Mouse (Mus musculus) kidney, postnatal 0 days (tissue): Measurements from ENCODE around the gene Sebox. TPM values are rescaled to one million over a fixed set of nuclear protein-coding genes. Genes with fewer than 3 reads are reported as not detected.

Experiments
- ATAC-seq: fragments of 200-750 bp; cut with Nextera tagmentation; replicated peaks from 2 replicates; pipeline ENCODE4 v1.8.0; 2017; ENCODE audit warnings: low read depth, moderate number of reproducible peaks, moderate TSS enrichment, moderate library complexity; ENCODE audit not compliant: low FRiP score
- DNase-seq: peaks from one replicate; pipeline ENCODE4 v3.0.0-alpha.2; 2016; ENCODE audit warnings: low spot score
- H3K27ac ChIP-seq: fragments of 300-500 bp; sonication (generic); 2 replicates; pipeline ENCODE4 v1.5.1; 2014; ENCODE audit warnings: mild to moderate bottlenecking
- H3K27me3 ChIP-seq: fragments of 300-500 bp; sonication (generic); 2 replicates; pipeline ENCODE4 v1.6.1; 2014; ENCODE audit warnings: low read length, mixed read lengths; ENCODE audit not compliant: insufficient read depth
- H3K36me3 ChIP-seq: fragments of 300-500 bp; sonication (generic); 2 replicates; pipeline ENCODE4 v1.6.1; 2014; ENCODE audit warnings: low read length, mixed read lengths; ENCODE audit not compliant: insufficient read depth
- H3K4me1 ChIP-seq: fragments of 300-500 bp; sonication (generic); replicated peaks from 2 replicates; pipeline ENCODE4 v1.6.1; 2014; ENCODE audit warnings: antibody characterized with exemption, low read length, mixed read lengths; ENCODE audit not compliant: insufficient read depth
- H3K4me2 ChIP-seq: fragments of 300-500 bp; sonication (generic); 2 replicates; pipeline ENCODE4 v1.6.1; 2014; ENCODE audit warnings: mild to moderate bottlenecking, low read length, moderate library complexity, mixed read lengths
- H3K4me3 ChIP-seq: fragments of 300-500 bp; sonication (generic); replicated peaks from 2 replicates; pipeline ENCODE4 v1.5.1; 2014; ENCODE audit warnings: low read depth, low read length
- H3K9ac ChIP-seq: fragments of 300-500 bp; sonication (generic); 2 replicates; pipeline ENCODE4 v1.6.1; 2014; ENCODE audit warnings: low read depth, low read length
- H3K9me3 ChIP-seq: fragments of 300-500 bp; sonication (generic); replicated peaks from 2 replicates; pipeline ENCODE4 v1.6.1; 2016; ENCODE audit warnings: low read length, inconsistent platforms, mixed read lengths
- CTCF ChIP-seq: IDR thresholded peaks from 2 replicates; pipeline ENCODE4 v1.5.1; 2016; ENCODE audit warnings: antibody characterized with exemption, low read depth, mild to moderate bottlenecking, moderate library complexity
- WGBS: fragments of 180-500 bp; shearing (Covaris S2); extraction: QIAGEN DNeasy Blood & Tissue Kit; methylation state at CpG from one replicate; pipeline ENCODE4 v1.1.7; 2014; 5-methylcytosine and 5-hydroxymethylcytosine counted together
- polyA plus RNA-seq: library from polyadenylated mRNA; unstranded; fragments of >200 nt; fragmentation: Nextera tagmentation; extraction: Ambion mirVana; gene quantifications from 2 replicates; pipeline ENCODE4 v1.2.1, GENCODE M21; 2015

The Sebox gene
- polyA plus RNA-seq, 1 experiment from 2014 or later = not detected

GRCm38 (mm10) chr11:78549491-78549987 lies 46.3 kb downstream of the Sebox start:
- no peak overlapping the region for H3K27ac ChIP-seq
- H3K4me2 ChIP-seq = peak overlapping the region; percentile 83
- peak overlapping the region; percentile 53 for H3K4me3 ChIP-seq
- no peaks in the 10 kb centered on the region for H3K36me3 ChIP-seq
- no peaks in the 10 kb centered on the region for H3K27me3 ChIP-seq
- 5% methylated on average over 5 of the region's 5 CpGs for WGBS
- H3K4me1 ChIP-seq = peaks cover 9% of the 10 kb centered on the region; the same call in 1 of the 2 replicates
- no peak overlapping the region; the same call in 1 of the 2 replicates for H3K9ac ChIP-seq
- H3K9me3 ChIP-seq = no peaks in the 10 kb centered on the region
- no peak for DNase-seq
- no peak for ATAC-seq
- no peak for TF ChIP-seq CTCF

- WGBS = under 1% methylated on average over 60 of the region's 60 CpGs
- peak; percentile 45 for TF ChIP-seq CTCF
- Histone ChIP-seq H3K9me3 (no peaks in the 10 kb centered on the region), H3K9ac (peak within 1 kb of the TSS; percentile 57), H3K27ac (peak within 1 kb of the TSS; percentile 74), H3K4me2 (peak within 1 kb of the TSS; percentile 83), H3K36me3 (no peaks in the 10 kb centered on the region), H3K27me3 (no peaks in the 10 kb centered on the region), H3K4me1 (peaks cover 9% of the 10 kb centered on the region; the same call in 1 of the 2 replicates), H3K4me3 (peak within 1 kb of the TSS; percentile 53)
- peak; percentile 100 for DNase-seq
- peak; percentile 99 for ATAC-seq
Observed at GRCm38 (mm10) chr11:78550168-78551058, 47.2 kb downstream of the Sebox start, which contains the start of gene Tmem97. TSS of gene Tmem97 (minus strand) at chr11:78550777.

- H3K9me3 ChIP-seq = no peaks in the 10 kb centered on the region
- H3K27me3 ChIP-seq = no peaks in the 10 kb centered on the region
- H3K4me3 ChIP-seq = peak overlapping the region; percentile 53
- H3K27ac ChIP-seq = no peak overlapping the region
- DNase-seq (no peak), ATAC-seq (peak; percentile 3; the same call in 1 of the 2 replicates)
- H3K36me3 ChIP-seq = no peaks in the 10 kb centered on the region
- WGBS = 34% methylated on average over 6 of the region's 6 CpGs
- peak overlapping the region; percentile 83 for H3K4me2 ChIP-seq
- TF ChIP-seq CTCF = no peak
- peak overlapping the region; percentile 36; the same call in 1 of the 2 replicates for H3K9ac ChIP-seq
- peaks cover 9% of the 10 kb centered on the region; the same call in 1 of the 2 replicates for H3K4me1 ChIP-seq
Observed at GRCm38 (mm10) chr11:78551059-78551398, 47.8 kb downstream of the Sebox start.

Other genes with a start within 250 kb of the Sebox start
- 96.3 and 98.2 TPM in 2 replicates for gene 2610507B11Rik, start 241.7 kb upstream of the Sebox start, polyA plus RNA-seq
- 0.17 TPM in 1 of 2 replicates, not detected in the other for gene BC030499, start 212.6 kb upstream of the Sebox start, polyA plus RNA-seq
- 12.4 and 14.8 TPM in 2 replicates for gene Spag5, start 201.9 kb upstream of the Sebox start, polyA plus RNA-seq
- gene Aldoc, start 180.5 kb upstream of the Sebox start, polyA plus RNA-seq = 12.5 and 13.0 TPM in 2 replicates
- 67.5 and 74.9 TPM in 2 replicates for gene Pigs, start 175.0 kb upstream of the Sebox start, polyA plus RNA-seq
- gene Unc119, start 160.0 kb upstream of the Sebox start, polyA plus RNA-seq = 30.4 TPM in 2 replicates
- not detected in 2 replicates for gene Foxn1, start 116.9 kb upstream of the Sebox start, polyA plus RNA-seq
- 6.5 and 6.6 TPM in 2 replicates for gene Slc13a2, start 81.2 kb upstream of the Sebox start, polyA plus RNA-seq
- gene Slc46a1, start 37.8 kb upstream of the Sebox start, polyA plus RNA-seq = 21.7 and 23.4 TPM in 2 replicates
- 0.55 and 1.1 TPM in 2 replicates for gene Sarm1, start 5.7 kb upstream of the Sebox start, polyA plus RNA-seq
- gene Vtn, start 4.4 kb upstream of the Sebox start, polyA plus RNA-seq = 0.70 and 1.7 TPM in 2 replicates
- 56.0 and 58.9 TPM in 2 replicates for gene Tmem199, start 8.7 kb downstream of the Sebox start, polyA plus RNA-seq
- 173 and 191 TPM in 2 replicates for gene Poldip2, start 8.7 kb downstream of the Sebox start, polyA plus RNA-seq
- 59.8 and 66.5 TPM in 2 replicates for gene Tnfaip1, start 32.9 kb downstream of the Sebox start, polyA plus RNA-seq
- gene Ift20, start 32.9 kb downstream of the Sebox start, polyA plus RNA-seq = 185 and 187 TPM in 2 replicates
- gene Tmem97, start 47.3 kb downstream of the Sebox start, polyA plus RNA-seq = 61.0 and 65.8 TPM in 2 replicates
- 19.2 and 20.8 TPM in 2 replicates for gene Nlk, start 193.9 kb downstream of the Sebox start, polyA plus RNA-seq
- 53.6 and 55.8 TPM in 2 replicates for gene Ccnq, start 248.3 kb downstream of the Sebox start, polyA plus RNA-seq